Mouse (Mus musculus): Measurements from ENCODE around the gene E130116L18Rik. TPM values are rescaled to one million over a fixed set of nuclear protein-coding genes. Genes with fewer than 3 reads are reported as not detected.
"Not testable (repeated sequence)": the region's sequence is repeated elsewhere in the genome, so short reads cannot be mapped to it uniquely, and the experiment has no call there.

E130116L18Rik gene
- polyA plus RNA-seq, 1 experiment from 2014 or later, result not detected

GRCm38 (mm10) chr5:25252423-25252822 lies 29.5 kb upstream of the E130116L18Rik start:
- Histone ChIP-seq H3K9me3 (replicated peaks; ENCODE audit: control insufficient read depth, low read length) (no peaks in the 10 kb centered on the region), H3K4me1 (ENCODE audit: control insufficient read depth, insufficient read depth, low read length) (no peaks in the 10 kb centered on the region), H3K36me3 (replicated peaks; ENCODE audit: control insufficient read depth, insufficient read depth, low read depth, low read length) (no peaks in the 10 kb centered on the region), H3K9ac (replicated peaks; ENCODE audit: low read length) (no peak overlapping the region), H3K4me2 (ENCODE audit: low read depth, low read length) (no peak overlapping the region), H3K4me3 (ENCODE audit: low read depth, low read length) (no peak overlapping the region), H3K27ac (replicated peaks; ENCODE audit: low read depth, low read length) (no peak overlapping the region), H3K27me3 (ENCODE audit: control insufficient read depth, insufficient read depth, low read length) (no peaks in the 10 kb centered on the region)
- 84% methylated on average over 2 of the region's 2 CpGs for WGBS
- ATAC-seq (replicated peaks; ENCODE audit: insufficient number of reproducible peaks, low FRiP score, low TSS enrichment, low read depth), result no peak
- no peak for DNase-seq (ENCODE audit: low spot score)

- Histone ChIP-seq H3K36me3 (replicated peaks; ENCODE audit: control insufficient read depth, insufficient read depth, low read depth, low read length) (no peaks in the 10 kb centered on the region), H3K4me3 (ENCODE audit: low read depth, low read length) (no peak overlapping the region), H3K9ac (replicated peaks; ENCODE audit: low read length) (no peak overlapping the region), H3K9me3 (replicated peaks; ENCODE audit: control insufficient read depth, low read length) (no peaks in the 10 kb centered on the region), H3K4me2 (ENCODE audit: low read depth, low read length) (no peak overlapping the region), H3K27me3 (ENCODE audit: control insufficient read depth, insufficient read depth, low read length) (no peaks in the 10 kb centered on the region), H3K27ac (replicated peaks; ENCODE audit: low read depth, low read length) (no peak overlapping the region), H3K4me1 (ENCODE audit: control insufficient read depth, insufficient read depth, low read length) (no peaks in the 10 kb centered on the region)
- 78% methylated on average over 3 of the region's 3 CpGs for WGBS
- ATAC-seq (replicated peaks; ENCODE audit: insufficient number of reproducible peaks, low FRiP score, low TSS enrichment, low read depth), result no peak
- no peak for DNase-seq (ENCODE audit: low spot score)
Observed at GRCm38 (mm10) chr5:25247036-25247435, 24.1 kb upstream of the E130116L18Rik start.

GRCm38 (mm10) chr5:25246473-25246865 lies 23.5 kb upstream of the E130116L18Rik start:
- 57% methylated on average over 1 of the region's 1 CpGs for WGBS
- H3K9me3 ChIP-seq (replicated peaks; ENCODE audit: control insufficient read depth, low read length), result no peaks in the 10 kb centered on the region
- no peak overlapping the region for H3K4me2 ChIP-seq (ENCODE audit: low read depth, low read length)
- no peak overlapping the region for H3K27ac ChIP-seq (replicated peaks; ENCODE audit: low read depth, low read length)
- ATAC-seq (replicated peaks; ENCODE audit: insufficient number of reproducible peaks, low FRiP score, low TSS enrichment, low read depth) (no peak), DNase-seq (ENCODE audit: low spot score) (no peak)
- H3K9ac ChIP-seq (replicated peaks; ENCODE audit: low read length), result no peak overlapping the region
- no peaks in the 10 kb centered on the region for H3K27me3 ChIP-seq (ENCODE audit: control insufficient read depth, insufficient read depth, low read length)
- H3K4me1 ChIP-seq (ENCODE audit: control insufficient read depth, insufficient read depth, low read length), result no peaks in the 10 kb centered on the region
- no peaks in the 10 kb centered on the region for H3K36me3 ChIP-seq (replicated peaks; ENCODE audit: control insufficient read depth, insufficient read depth, low read depth, low read length)
- H3K4me3 ChIP-seq (ENCODE audit: low read depth, low read length), result no peak overlapping the region

GRCm38 (mm10) chr5:25245806-25246472 lies 23.0 kb upstream of the E130116L18Rik start:
- 90% methylated on average over 10 of the region's 10 CpGs for WGBS
- H3K9me3 ChIP-seq (replicated peaks; ENCODE audit: control insufficient read depth, low read length), result no peaks in the 10 kb centered on the region
- no peaks in the 10 kb centered on the region for H3K27me3 ChIP-seq (ENCODE audit: control insufficient read depth, insufficient read depth, low read length)
- no peak overlapping the region for H3K4me3 ChIP-seq (ENCODE audit: low read depth, low read length)
- no peak overlapping the region for H3K4me2 ChIP-seq (ENCODE audit: low read depth, low read length)
- DNase-seq (ENCODE audit: low spot score) (no peak), ATAC-seq (replicated peaks; ENCODE audit: insufficient number of reproducible peaks, low FRiP score, low TSS enrichment, low read depth) (no peak)
- no peaks in the 10 kb centered on the region for H3K4me1 ChIP-seq (ENCODE audit: control insufficient read depth, insufficient read depth, low read length)
- H3K36me3 ChIP-seq (replicated peaks; ENCODE audit: control insufficient read depth, insufficient read depth, low read depth, low read length), result no peaks in the 10 kb centered on the region
- H3K27ac ChIP-seq (replicated peaks; ENCODE audit: low read depth, low read length), result no peak overlapping the region
- H3K9ac ChIP-seq (replicated peaks; ENCODE audit: low read length), result no peak overlapping the region

- H3K36me3 ChIP-seq (replicated peaks; ENCODE audit: control insufficient read depth, insufficient read depth, low read depth, low read length), result no peaks in the 10 kb centered on the region
- no peak overlapping the region for H3K4me2 ChIP-seq (ENCODE audit: low read depth, low read length)
- no peak overlapping the region for H3K9ac ChIP-seq (replicated peaks; ENCODE audit: low read length)
- ATAC-seq (replicated peaks; ENCODE audit: insufficient number of reproducible peaks, low FRiP score, low TSS enrichment, low read depth) (no peak), DNase-seq (ENCODE audit: low spot score) (no peak)
- H3K4me3 ChIP-seq (ENCODE audit: low read depth, low read length), result no peak overlapping the region
- no peaks in the 10 kb centered on the region for H3K4me1 ChIP-seq (ENCODE audit: control insufficient read depth, insufficient read depth, low read length)
- no peaks in the 10 kb centered on the region for H3K27me3 ChIP-seq (ENCODE audit: control insufficient read depth, insufficient read depth, low read length)
- no peaks in the 10 kb centered on the region for H3K9me3 ChIP-seq (replicated peaks; ENCODE audit: control insufficient read depth, low read length)
- no peak overlapping the region for H3K27ac ChIP-seq (replicated peaks; ENCODE audit: low read depth, low read length)
- 90% methylated on average over 6 of the region's 6 CpGs for WGBS
Observed at GRCm38 (mm10) chr5:25243101-25243500, 20.1 kb upstream of the E130116L18Rik start.

- not testable (repeated sequence) for H3K27me3 ChIP-seq (ENCODE audit: control insufficient read depth, insufficient read depth, low read length); H3K27ac ChIP-seq (replicated peaks; ENCODE audit: low read depth, low read length); H3K9me3 ChIP-seq (replicated peaks; ENCODE audit: control insufficient read depth, low read length); H3K4me2 ChIP-seq (ENCODE audit: low read depth, low read length); ATAC-seq (replicated peaks; ENCODE audit: insufficient number of reproducible peaks, low FRiP score, low TSS enrichment, low read depth); H3K4me1 ChIP-seq (ENCODE audit: control insufficient read depth, insufficient read depth, low read length); H3K9ac ChIP-seq (replicated peaks; ENCODE audit: low read length); H3K4me3 ChIP-seq (ENCODE audit: low read depth, low read length); H3K36me3 ChIP-seq (replicated peaks; ENCODE audit: control insufficient read depth, insufficient read depth, low read depth, low read length); DNase-seq (ENCODE audit: low spot score)
- WGBS, result 86% methylated on average over 1 of the region's 1 CpGs
Observed at GRCm38 (mm10) chr5:25224377-25224776, 1.4 kb upstream of the E130116L18Rik start.

- H3K4me2 ChIP-seq (ENCODE audit: low read depth, low read length), result peak within 1 kb of the TSS; percentile 59
- peak within 1 kb of the TSS; percentile 71 for H3K4me3 ChIP-seq (ENCODE audit: low read depth, low read length)
- 88% methylated on average over 3 of the region's 3 CpGs for WGBS
- H3K27me3 ChIP-seq (ENCODE audit: control insufficient read depth, insufficient read depth, low read length), result no peaks in the 10 kb centered on the region
- H3K27ac ChIP-seq (replicated peaks; ENCODE audit: low read depth, low read length), result peak within 1 kb of the TSS; percentile 32; the same call in 1 of the 2 replicates
- DNase-seq (ENCODE audit: low spot score) (no peak), ATAC-seq (replicated peaks; ENCODE audit: insufficient number of reproducible peaks, low FRiP score, low TSS enrichment, low read depth) (no peak)
- H3K36me3 ChIP-seq (replicated peaks; ENCODE audit: control insufficient read depth, insufficient read depth, low read depth, low read length), result no peaks in the 10 kb centered on the region
- no peaks in the 10 kb centered on the region for H3K4me1 ChIP-seq (ENCODE audit: control insufficient read depth, insufficient read depth, low read length)
- no peaks in the 10 kb centered on the region for H3K9me3 ChIP-seq (replicated peaks; ENCODE audit: control insufficient read depth, low read length)
- H3K9ac ChIP-seq (replicated peaks; ENCODE audit: low read length), result peak within 1 kb of the TSS; percentile 92
Observed at GRCm38 (mm10) chr5:25221604-25222003, 1.3 kb downstream of the E130116L18Rik start, which contains the start of gene Galnt11. Gene Galnt11 (plus strand): TSS chr5:25221904.

GRCm38 (mm10) chr5:25215006-25215405 lies 7.9 kb downstream of the E130116L18Rik start:
- Histone ChIP-seq H3K9ac (replicated peaks; ENCODE audit: low read length) (no peak overlapping the region), H3K27ac (replicated peaks; ENCODE audit: low read depth, low read length) (no peak overlapping the region), H3K36me3 (replicated peaks; ENCODE audit: control insufficient read depth, insufficient read depth, low read depth, low read length) (no peaks in the 10 kb centered on the region), H3K4me2 (ENCODE audit: low read depth, low read length) (no peak overlapping the region), H3K9me3 (replicated peaks; ENCODE audit: control insufficient read depth, low read length) (no peaks in the 10 kb centered on the region), H3K4me1 (ENCODE audit: control insufficient read depth, insufficient read depth, low read length) (no peaks in the 10 kb centered on the region), H3K27me3 (ENCODE audit: control insufficient read depth, insufficient read depth, low read length) (no peaks in the 10 kb centered on the region), H3K4me3 (ENCODE audit: low read depth, low read length) (no peak overlapping the region)
- DNase-seq (ENCODE audit: low spot score), result no peak
- no peak for ATAC-seq (replicated peaks; ENCODE audit: insufficient number of reproducible peaks, low FRiP score, low TSS enrichment, low read depth)
- WGBS, result 83% methylated on average over 6 of the region's 6 CpGs

Data from embryonic facial prominence, embryonic 11.5 days (tissue).